Mouse (Mus musculus): ENCODE results near the gene Tubgcp2. TPM values are rescaled to one million over a fixed set of nuclear protein-coding genes. Genes with fewer than 3 reads are reported as not detected.

Tubgcp2 gene
- polyA plus RNA-seq, 1 experiment from 2014 or later, result 42.2 TPM

DNA sequence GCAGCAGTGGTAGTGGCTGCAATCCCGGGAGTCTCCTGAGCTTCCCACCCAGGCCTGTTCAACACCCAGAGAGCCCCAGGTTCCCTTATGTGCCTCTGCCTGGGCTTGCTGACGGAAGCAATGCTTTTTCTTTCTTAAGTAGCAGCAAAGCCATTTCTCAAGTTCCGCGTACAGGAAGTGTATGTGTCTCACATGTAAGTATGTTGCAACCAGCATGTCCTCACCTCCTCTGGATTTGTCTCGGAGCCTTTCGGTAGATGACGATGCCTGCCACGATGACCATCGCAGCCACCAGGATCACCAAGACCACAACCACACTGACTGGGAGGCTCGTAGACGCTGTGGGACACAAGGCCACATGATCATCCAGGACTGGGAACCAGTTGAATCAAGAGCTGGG, 52.0 kb downstream of the Tubgcp2 start:
- DNase-seq (ENCODE audit: low spot score), result no peak

- no peak for DNase-seq (ENCODE audit: low spot score)
Measured at GRCm38 (mm10) chr7:139982058-139982457, 54.4 kb downstream of the Tubgcp2 start.

GRCm38 (mm10) chr7:139980778-139981177, 55.7 kb downstream of the Tubgcp2 start:
- DNase-seq (ENCODE audit: low spot score), result no peak

DNA sequence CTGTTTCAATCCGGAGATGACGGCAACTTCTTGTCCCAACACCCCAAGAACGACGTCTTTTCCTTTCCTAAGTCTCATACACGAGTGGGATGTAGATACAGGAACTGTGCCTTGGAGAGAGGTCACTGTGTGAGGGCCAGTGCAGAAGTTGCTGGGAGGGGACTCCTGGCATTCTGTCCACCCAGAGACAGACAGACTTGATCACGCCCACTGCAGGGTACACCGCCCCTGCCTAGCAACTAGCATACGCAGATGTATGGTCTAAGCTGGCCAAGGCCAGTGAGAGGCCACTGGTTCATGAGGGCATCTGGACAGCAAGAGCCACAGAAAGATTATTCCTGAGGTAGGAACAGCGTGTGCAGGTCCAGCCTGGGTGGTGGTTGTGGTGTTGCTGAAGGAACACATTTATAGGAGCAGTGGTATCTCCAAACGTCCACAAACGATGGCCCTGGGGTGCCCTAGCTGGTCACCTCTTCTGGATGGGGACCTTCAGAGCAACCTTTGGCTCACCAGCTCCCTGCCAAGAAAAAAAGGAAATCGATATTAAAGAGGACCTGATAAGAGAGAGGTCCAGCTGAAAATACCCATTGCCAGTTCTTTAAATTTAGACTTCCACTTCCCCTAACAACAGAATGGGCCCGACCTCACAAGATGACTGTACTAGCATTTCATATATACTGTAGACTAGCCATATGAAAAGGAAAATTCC, 57.3 kb downstream of the Tubgcp2 start:
- no peak for DNase-seq (ENCODE audit: low spot score)

- DNase-seq (ENCODE audit: low spot score), result peak; percentile 73
Measured at GRCm38 (mm10) chr7:139978278-139978892, 58.1 kb downstream of the Tubgcp2 start, which contains the start of gene 6430531B16Rik. TSS of gene 6430531B16Rik (minus strand) at chr7:139978755.

- no peak for DNase-seq (ENCODE audit: low spot score)
Measured at GRCm38 (mm10) chr7:139975471-139975870, 61.0 kb downstream of the Tubgcp2 start.

- DNase-seq (ENCODE audit: low spot score), result peak; percentile 32
Measured at GRCm38 (mm10) chr7:139974307-139974706, 62.2 kb downstream of the Tubgcp2 start.

- DNase-seq (ENCODE audit: low spot score), result no peak
Measured at GRCm38 (mm10) chr7:139972923-139973331, 63.5 kb downstream of the Tubgcp2 start.

- peak; percentile 55 for DNase-seq (ENCODE audit: low spot score)
Measured at GRCm38 (mm10) chr7:139971436-139971835, 65.0 kb downstream of the Tubgcp2 start.

DNA sequence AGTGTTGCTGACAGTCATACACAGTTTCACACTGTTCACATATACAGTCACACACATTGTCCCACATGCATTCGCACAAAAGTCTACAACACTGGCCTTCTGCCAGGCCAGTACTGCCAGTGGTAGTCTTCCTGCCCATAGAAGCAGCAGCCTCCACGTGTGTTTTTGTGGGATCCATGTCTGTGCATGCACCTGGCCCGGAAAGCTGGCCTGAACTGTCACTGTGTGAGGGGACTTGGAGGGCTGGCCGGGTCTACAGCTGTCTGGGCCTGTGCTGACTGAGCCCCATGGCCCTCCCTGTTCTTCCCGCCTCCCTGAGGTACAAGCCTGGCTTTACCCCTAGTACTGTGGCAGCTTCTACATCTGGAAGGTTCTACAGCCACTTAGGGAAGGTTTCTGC, 65.5 kb downstream of the Tubgcp2 start:
- DNase-seq (ENCODE audit: low spot score), result no peak

GRCm38 (mm10) chr7:139970216-139970919, 66.1 kb downstream of the Tubgcp2 start:
- no peak for DNase-seq (ENCODE audit: low spot score)

- DNase-seq (ENCODE audit: low spot score), result peak; percentile 76
Measured at GRCm38 (mm10) chr7:139969348-139970130, 66.9 kb downstream of the Tubgcp2 start.

- DNase-seq (ENCODE audit: low spot score), result no peak
Measured at GRCm38 (mm10) chr7:139968428-139968827, 68.0 kb downstream of the Tubgcp2 start.

GRCm38 (mm10) chr7:139967175-139967574, 69.3 kb downstream of the Tubgcp2 start:
- DNase-seq (ENCODE audit: low spot score), result no peak

- DNase-seq (ENCODE audit: low spot score), result no peak
Measured at GRCm38 (mm10) chr7:139963814-139964213, 72.7 kb downstream of the Tubgcp2 start.

- DNase-seq (ENCODE audit: low spot score), result no peak
Measured at GRCm38 (mm10) chr7:139961141-139961540, 75.3 kb downstream of the Tubgcp2 start.

DNA sequence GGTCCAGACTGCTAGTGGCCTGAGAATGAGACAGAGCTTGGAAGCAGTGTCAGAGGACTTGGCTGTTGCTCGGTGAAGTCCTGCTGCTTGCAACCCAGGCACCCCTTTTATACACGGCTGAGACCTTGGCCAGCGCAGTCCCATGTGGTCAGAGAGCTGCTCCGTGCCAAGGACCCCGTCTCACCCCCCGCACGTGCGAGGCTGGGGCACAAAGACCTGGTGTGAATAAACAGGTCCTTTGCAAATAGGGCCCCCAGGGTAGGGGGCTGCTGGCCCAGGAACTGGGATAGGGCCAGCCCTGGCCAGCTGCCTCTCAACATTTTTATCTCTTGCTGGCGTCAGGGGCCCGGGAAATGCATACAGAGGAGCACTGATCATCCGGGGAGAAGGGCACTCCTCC, 78.5 kb downstream of the Tubgcp2 start:
- no peak for DNase-seq (ENCODE audit: low spot score)

DNA sequence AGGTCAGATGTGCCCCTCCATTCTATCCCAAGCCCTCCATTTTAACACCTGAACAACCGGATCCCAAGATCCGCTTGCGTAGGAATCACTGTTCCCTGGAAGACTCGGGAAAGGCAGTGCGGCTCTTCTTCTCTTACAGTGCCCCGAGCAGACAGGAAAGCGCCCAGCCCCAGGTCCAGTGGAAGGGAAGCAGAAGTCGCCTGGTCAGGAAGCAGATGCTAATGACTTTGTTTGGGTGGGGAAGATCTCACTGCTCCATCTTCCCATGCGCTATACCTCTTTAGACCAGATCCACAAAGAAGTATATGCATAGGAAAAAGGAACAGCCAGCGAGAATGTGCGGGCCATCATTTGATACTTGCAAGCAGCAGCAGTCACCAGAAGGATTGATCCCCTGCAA, 79.0 kb downstream of the Tubgcp2 start:
- no peak for DNase-seq (ENCODE audit: low spot score)

DNA sequence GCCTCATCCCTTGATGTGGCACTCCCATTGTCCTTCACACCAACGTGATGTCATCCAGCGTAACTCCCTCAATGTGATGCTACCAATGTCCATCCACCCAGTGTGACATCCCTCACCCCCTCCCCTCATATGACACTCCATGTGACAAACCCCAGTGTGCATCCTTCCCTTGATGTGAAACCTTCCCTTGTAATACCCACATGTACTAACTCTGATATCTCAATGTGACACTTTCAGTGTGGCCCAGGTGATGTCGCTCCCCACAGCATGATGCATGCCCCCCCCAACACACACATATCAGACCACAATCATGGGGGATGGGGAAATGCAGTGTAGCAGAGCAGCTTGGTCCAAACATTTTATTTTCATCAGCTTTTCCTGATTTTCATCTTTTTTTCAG, 79.8 kb downstream of the Tubgcp2 start:
- no peak for DNase-seq (ENCODE audit: low spot score)

GRCm38 (mm10) chr7:139955505-139955904, 81.0 kb downstream of the Tubgcp2 start:
- DNase-seq (ENCODE audit: low spot score), result no peak

GRCm38 (mm10) chr7:139951991-139952633, 84.4 kb downstream of the Tubgcp2 start:
- DNase-seq (ENCODE audit: low spot score), result no peak
